Mouse (Mus musculus) lung, postnatal 36 days (tissue): ENCODE data around the gene Zfp74.

Experiments used
- DNase-seq: peaks from one replicate; pipeline ENCODE4 v3.0.0; 2022; ENCODE audit warnings: mixed read lengths

Gene Zfp74

DNA sequence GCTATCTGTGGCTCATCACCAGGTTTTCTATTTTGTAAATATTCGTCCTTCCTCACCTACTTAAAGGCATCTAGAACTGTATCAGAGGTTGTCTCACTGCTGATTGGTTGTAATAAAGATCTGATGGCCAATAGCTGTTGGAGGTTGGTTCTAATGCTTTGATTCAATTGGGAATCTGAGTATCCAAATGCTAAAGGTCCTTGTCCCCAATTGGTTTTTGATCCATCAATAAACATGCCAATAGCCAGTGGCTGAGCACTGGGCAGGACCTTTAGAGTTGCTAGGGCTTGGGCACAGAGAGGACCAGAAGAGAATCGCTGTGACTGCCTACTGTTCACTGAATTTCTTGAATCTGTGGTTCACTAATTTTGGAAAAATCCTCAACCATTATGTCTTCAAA, 10.2 kb downstream of the Zfp74 start:
- no peak for DNase-seq

GRCm38 (mm10) chr7:29942740-29943139, 11.1 kb downstream of the Zfp74 start:
- no peak for DNase-seq

DNA sequence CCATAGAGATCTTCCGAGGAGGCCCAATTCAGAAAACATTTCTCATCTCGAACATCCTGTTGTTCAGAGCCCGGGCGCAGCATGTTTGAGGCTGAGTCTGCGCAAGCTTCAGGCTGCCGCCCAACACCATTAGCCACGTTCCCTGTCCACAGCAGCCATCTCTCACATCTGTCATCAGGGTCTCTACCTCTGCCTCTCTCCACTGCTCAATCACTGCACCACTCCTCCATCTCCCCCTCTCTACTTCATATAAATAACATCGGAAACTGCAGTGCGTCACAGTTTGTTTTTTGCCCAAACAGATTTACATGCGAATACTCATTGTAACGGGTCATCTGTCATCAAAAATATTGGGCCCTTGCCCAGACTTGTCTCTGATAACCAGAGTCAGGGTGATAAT, 12.9 kb downstream of the Zfp74 start:
- DNase-seq: no peak

DNA sequence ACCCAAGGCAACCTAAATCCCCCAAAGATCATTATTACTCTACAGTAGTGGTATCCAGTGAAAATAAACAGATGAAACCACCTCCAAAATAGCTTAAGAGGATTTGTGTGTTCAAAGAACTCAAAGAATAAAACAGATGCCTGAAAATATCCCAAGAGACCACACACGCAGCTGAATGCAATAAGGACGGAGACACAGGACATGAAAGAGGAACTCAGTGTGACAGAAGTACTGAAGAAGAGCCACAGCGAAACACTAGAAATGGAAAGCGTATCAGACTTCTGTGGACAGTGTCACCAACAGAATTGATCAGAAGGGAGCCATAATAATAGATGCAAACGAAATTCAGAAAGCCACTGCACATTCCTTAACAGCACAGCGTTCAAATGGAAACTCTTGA, 15.0 kb downstream of the Zfp74 start:
- no peak for DNase-seq

- DNase-seq: no peak
Observed at GRCm38 (mm10) chr7:29922780-29923179, 31.1 kb downstream of the Zfp74 start.

DNA sequence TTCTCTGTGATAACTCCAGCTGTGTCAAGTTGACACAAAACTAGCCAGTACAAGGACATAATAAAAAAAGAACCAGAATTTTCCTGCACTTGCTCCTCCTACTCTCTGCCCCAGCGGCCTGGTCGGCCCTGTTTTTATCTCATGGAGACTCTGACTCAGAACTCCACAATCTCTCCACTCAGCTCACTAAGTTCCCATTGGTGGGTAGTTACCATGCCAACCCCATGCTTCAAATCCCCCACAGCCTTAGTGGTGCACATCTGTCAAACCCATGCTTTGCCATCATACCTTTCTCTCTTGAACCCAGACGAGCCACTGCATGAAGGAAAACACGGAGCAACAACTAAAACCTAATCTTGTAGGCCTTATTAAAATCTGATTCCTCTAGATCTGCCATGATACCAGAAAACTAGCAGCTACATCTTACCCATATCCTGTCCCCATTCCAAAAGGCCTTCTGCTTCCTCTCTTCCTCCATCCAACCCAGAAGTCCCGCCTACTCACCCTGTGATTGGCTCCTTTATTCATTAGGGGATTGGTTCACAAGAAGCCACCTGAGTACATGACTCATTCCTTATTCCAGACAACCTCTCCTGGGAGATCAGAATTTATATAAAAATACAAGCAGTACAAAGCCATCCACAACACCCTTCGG, 32.3 kb downstream of the Zfp74 start:
- no peak for DNase-seq

GRCm38 (mm10) chr7:29918062-29918453, 35.8 kb downstream of the Zfp74 start:
- DNase-seq: peak; percentile 26

- no peak for DNase-seq
Observed at GRCm38 (mm10) chr7:29917371-29918061, 36.4 kb downstream of the Zfp74 start.

DNA sequence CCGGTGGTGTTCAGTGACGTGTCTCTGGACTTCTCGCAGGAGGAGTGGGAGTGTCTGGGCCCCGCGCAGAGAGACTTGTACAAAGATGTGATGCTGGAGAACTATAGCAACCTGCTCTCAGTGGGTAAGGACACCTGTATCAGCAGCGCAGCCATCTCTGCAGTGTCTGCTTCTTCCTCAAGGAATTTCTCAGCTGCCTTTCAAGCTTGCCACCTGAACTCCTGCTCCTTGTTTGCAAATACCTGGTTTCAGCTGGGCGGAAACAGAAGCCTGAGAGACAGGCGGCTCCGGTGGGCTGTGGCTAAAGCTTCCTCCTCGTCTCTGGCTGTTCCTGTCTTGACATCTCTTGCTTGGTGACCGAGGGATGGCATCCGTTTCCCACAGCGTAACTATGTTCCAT, 41.7 kb downstream of the Zfp74 start:
- no peak for DNase-seq

- DNase-seq: no peak
Observed at GRCm38 (mm10) chr7:29910252-29910651, 43.6 kb downstream of the Zfp74 start.

DNA sequence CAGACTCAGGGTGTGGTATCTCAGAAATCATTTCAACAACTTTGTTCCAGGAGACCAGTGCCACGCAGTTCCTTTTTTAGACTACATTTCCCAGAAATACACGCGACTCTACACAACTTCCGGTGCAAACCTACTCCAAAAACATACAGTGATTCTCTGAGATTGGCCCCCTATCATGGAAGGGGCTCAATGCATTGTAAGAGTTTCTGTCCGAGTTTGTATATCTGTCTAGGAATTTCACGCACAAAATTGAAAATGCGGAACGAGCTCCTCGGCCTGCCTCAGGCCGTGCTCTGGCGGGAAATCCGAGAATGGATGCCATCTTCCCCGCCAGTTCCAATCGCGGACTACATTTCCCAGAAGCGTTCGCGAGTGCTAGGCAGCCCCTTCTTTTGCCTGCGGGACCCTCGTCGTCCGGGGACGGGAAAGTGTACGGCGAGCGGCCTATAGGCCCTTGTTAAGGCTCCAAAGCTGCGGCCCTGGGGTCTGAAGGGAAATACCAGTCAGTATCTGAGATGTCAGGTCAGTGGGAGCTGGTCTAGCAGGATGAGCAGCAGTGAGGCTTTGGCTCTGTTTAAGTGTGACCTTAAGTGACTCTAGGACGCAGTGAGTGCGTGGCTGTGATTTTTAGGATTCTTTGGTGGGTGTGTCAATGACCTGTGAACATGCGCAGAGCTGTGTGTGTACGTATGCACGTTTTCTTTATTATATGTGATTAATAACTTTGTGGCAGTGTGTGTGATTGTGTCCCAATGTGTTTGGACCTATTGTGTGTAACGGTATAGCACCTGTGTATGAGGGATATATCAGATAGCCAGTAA, 45.5 kb downstream of the Zfp74 start, which contains the start of gene Zfp383:
TSS of gene Zfp383 (plus strand) at position 94 of the 821 bp plus-strand sequence.
- peak; percentile 90 for DNase-seq

DNA sequence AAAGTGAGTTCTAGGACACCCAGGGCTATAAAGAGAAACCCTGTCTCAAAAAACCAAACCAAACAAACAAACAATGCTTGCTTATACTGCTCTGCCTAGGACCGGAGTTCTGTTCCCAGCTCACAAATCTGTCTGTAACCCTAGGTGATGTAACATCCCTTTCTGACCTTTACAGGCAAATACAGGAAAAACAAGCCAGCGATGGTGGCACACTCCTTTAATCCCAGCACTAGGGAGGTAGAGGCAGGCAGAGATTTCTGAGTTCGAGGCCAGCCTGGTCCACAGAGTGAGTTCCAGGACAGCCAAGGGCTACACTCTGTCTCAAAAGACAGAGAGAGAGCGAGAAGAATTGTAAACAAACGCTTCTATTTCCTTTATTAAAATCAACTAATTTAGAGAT, 46.7 kb downstream of the Zfp74 start:
- DNase-seq: no peak

DNA sequence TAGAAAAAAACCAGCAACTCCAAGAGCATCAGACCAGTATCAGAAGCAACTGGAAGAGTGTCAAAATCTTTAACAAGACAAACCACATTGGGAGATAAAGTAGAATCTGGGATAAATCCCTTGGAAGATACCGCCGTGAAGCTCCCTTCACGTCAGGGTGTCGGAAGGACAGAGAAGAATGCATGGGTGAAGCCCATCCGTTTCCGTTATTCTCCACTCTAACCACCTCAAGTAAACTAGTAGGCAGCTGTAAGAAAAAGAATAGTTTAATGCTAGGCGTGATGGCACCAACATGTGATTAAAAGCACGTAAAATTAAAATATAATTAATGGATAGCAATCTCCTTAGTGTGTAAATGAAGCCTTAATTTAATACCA, 47.2 kb downstream of the Zfp74 start:
- DNase-seq: peak; percentile 8

DNA sequence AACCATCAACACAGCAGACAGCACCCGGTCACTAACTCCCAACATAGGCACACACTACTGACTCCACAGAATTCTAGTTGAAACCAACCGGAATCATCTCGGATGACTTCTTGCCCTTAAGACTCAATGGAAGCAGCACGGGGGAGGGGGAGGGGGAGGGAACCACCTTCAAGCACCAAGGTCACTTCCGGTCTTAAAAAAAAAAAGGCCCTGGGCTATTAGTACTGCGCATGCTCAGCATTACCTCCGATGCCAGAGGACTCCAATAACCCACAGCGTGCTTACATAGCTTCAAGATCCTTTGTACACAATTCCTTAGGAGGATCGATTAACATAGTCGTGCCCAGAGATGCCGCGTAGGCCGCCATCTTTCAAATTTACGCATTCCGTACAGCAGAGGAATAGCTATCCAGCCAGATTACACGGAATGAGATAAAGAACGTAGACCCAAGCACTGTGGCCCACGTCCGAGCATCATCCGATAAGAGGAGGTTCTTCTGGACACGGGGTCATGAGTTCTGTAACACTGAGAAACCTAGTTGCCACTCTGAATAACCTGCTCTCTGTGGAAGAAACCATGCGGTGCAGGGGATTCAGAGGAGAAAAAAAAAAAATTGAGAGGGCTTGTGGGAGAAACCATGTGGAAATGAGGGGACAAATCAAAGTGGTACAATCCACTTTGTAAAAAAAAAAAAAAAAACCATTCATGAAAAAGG, 47.8 kb downstream of the Zfp74 start, which contains the start of gene Zfp27:
TSS of gene Zfp27 (minus strand) at position 607 of the 716 bp plus-strand sequence.
- peak; percentile 85 for DNase-seq

DNA sequence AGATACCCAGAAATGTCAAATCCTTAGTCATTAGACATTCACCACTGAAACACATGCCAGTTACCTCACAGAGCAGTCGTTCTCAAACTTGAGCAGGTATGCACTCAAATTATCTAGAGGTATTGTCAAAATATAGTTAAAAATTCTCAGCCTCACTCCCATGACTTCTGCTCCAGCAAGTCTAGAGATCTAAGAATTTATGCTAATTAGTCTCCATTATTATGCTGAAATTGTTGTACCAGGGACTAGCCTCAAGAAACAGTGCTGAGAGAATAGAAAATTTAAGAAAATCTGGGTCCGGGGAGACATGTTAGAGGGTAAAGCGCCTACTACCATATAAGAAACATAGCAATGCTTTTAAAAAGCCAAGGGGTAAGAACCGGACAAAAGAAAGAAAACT, 49.8 kb downstream of the Zfp74 start:
- DNase-seq: no peak

DNA sequence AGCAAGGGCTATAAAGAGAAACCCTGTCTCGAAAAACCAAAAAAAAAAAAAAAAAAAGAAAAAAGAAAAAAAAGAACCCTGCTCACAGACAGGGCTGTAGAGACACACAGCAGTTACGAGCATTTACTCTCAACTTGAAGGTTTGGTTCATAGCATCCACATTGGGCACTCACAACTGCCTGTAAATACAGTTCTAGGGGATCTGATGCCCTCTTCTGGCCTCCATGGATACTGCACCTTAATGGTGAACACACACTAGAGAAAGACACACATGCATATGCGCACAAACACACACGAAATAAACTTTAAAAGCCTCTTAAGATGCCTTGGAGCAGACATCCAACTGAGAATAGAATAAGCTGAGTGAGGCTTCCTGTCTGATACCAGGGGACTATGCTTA, 55.5 kb downstream of the Zfp74 start:
- DNase-seq: no peak

DNA sequence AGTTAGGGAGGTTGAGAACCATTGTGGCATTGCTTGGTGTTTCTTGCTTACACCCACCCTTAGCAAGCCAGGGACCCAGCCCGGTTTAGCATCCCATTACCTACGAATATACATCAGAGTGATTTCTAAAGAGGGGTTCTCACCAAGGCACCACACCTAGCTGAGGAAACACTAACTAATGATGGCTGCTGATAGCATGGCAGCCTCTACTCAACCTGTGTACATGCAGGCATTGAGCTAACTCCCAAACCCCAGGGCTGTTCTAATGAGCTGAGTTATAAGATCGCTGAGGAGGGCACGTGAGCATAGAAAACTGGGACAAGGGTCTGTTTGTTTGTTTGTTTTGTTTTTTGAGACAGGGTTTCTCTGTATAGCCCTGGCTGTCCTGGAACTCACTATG, 61.1 kb downstream of the Zfp74 start:
- DNase-seq: no peak

DNA sequence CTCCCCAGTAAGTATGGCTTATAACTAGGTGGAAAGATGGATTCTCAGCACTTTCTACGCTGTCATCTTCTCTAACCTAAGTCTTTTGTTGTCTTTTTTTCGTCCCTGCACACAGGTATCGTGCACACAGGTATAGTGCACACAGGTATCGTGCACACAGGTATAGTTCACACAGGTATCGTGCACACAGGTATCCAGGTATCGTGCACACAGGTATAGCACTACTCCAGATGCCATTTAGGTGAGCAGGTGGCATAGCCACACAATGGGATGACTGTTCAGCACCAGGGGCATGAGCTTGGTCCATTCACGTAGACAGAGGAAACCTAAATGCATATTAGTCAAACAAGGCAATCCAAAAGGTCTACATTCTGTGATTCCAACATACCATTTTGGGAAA, 63.4 kb downstream of the Zfp74 start:
- no peak for DNase-seq

DNA sequence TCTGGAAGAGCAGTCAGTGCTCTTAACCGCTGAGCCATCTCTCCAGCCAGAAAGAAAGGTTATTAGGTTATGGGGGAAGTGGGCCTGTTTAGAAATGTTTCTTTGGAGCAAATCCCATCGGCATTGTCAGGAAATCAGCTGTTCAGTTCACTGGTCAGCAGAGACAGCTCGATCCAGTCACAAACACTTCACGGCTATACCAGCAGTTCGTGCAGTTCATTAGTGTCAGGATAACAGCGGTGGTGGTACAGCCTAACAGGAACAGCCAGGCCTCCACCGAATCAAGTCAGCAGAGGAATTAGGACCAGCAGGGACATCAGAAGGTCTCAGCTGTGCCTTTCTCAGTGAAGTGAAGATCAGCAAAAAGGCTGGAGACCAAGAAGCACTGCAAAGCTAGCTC, 73.0 kb downstream of the Zfp74 start:
- DNase-seq: peak; percentile 6
